Mouse (Mus musculus): ENCODE results near the gene Nkapd1. TPM values are rescaled to one million over a fixed set of nuclear protein-coding genes. Genes with fewer than 3 reads are reported as not detected.

Gene Nkapd1
- polyA plus RNA-seq, 1 experiment from 2014 or later = 32.0 TPM

DNA sequence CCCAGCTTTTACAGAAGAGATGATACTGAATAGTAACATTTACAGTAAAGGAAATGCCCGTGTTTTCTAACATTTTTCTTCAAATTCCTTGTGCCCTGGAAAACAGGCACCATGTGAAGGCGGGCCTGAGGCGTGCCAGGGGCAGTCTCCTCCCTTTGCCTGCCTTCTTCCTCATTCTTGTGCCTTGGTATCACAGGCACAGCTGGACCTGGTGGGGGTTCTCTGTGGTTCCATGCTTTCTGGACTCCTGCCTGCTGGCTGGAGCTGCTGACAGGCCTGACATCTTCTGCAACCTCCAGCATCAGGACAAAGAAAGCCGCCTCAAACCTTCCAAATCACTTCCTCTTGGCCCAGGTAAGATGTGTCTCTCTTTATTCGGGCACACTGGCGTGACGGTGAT lies 52.1 kb downstream of the Nkapd1 start:
- no peak overlapping the region for H3K27ac ChIP-seq
- H3K9ac ChIP-seq (replicated peaks) = no peak overlapping the region
- ATAC-seq (ENCODE audit: insufficient number of reproducible peaks, insufficient read depth, low FRiP score, low TSS enrichment, low read depth) = no peak
- H3K36me3 ChIP-seq = no peaks in the 10 kb centered on the region
- H3K9me3 ChIP-seq = no peaks in the 10 kb centered on the region
- WGBS = 78% methylated on average over 7 of the region's 7 CpGs
- no peaks in the 10 kb centered on the region for H3K27me3 ChIP-seq
- no peak overlapping the region for H3K4me3 ChIP-seq (replicated peaks)
- no peak overlapping the region for H3K4me2 ChIP-seq
- H3K4me1 ChIP-seq (replicated peaks) = no peaks in the 10 kb centered on the region

DNA sequence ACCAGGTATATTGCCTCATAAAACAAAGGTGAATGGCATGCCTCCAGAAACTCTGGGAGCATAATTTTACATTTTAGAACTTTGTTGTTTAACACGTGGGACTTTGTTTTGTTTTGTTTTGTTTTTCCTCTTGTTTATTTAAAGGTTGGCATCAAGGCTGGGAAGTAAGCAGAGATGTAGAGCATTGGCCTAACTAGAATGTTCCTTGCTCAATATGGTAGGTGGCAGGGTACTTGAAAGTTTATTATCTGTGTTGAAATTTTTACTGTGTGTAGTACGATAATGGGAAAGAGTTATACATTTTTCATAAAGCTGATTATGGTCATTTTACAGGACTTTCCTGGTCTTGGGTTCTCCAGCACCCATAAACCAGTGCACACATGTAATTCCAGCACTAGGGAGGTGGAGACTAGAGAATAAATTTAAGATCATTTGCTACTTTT lies 55.3 kb downstream of the Nkapd1 start:
- Histone ChIP-seq H3K9ac (replicated peaks) (no peak overlapping the region), H3K27ac (no peak overlapping the region), H3K27me3 (no peaks in the 10 kb centered on the region), H3K4me3 (replicated peaks) (no peak overlapping the region), H3K4me1 (replicated peaks) (no peaks in the 10 kb centered on the region), H3K36me3 (no peaks in the 10 kb centered on the region), H3K4me2 (no peak overlapping the region), H3K9me3 (no peaks in the 10 kb centered on the region)
- no peak for ATAC-seq (ENCODE audit: insufficient number of reproducible peaks, insufficient read depth, low FRiP score, low TSS enrichment, low read depth)
- 71% methylated on average over 2 of the region's 2 CpGs for WGBS

DNA sequence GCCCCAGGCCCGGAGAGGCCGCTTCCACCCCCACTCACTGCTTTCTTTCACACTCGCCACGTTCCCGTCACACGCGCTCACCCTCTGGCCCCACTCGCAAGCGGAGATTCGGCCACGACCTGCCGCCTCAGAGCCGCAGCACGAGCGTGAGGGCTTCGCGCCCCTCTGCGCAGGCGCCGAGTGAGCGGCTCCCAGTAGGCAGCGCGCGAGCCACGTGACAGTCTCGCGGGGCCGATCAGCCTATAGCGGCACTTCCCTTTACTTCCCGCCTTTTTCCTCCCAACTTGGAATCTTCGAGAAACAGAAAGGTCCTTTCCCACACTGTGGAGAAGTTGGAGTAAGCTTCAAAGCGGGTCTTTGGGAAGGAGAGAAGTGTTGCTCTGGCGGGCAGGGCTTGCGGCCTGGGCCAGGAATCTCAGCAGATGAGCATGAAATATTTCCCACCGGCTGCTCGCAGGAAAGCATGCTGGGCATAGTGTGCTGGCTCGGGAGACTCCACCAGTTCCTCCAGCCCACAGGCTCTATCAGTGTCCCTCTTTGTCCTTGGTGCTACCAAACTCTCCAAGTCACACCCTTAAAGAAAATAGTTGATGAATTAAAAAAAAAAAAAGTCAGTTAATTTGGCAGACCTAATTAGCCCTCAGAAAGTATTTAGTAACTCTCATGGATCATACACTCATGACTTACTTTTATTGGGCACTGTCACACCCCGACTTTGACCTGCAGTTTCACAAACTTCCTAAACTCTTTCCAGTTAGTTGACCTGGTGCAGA lies 55.9 kb downstream of the Nkapd1 start, which contains the start of gene Tex12:
TSS of gene Tex12 (minus strand) at position 181 of the 773 bp plus-strand sequence.
- no peak for ATAC-seq (ENCODE audit: insufficient number of reproducible peaks, insufficient read depth, low FRiP score, low TSS enrichment, low read depth)
- Histone ChIP-seq H3K4me1 (replicated peaks) (no peaks in the 10 kb centered on the region), H3K9me3 (no peaks in the 10 kb centered on the region), H3K9ac (replicated peaks) (no peak within 1 kb of the TSS), H3K27me3 (no peaks in the 10 kb centered on the region), H3K4me3 (replicated peaks) (no peak within 1 kb of the TSS), H3K36me3 (no peaks in the 10 kb centered on the region), H3K4me2 (no peak within 1 kb of the TSS), H3K27ac (no peak within 1 kb of the TSS)
- 84% methylated on average over 38 of the region's 38 CpGs for WGBS

Other genes starting within 250 kb of the Nkapd1 start
- 0.16 TPM in 1 of 2 replicates, not detected in the other for gene Plet1, start 122.9 kb downstream of the Nkapd1 start, polyA plus RNA-seq (2016; fragmentation: Nextera tagmentation; extraction: Ambion mirVana)
- 79.0 and 79.6 TPM in 2 replicates for gene Pts, start 88.7 kb downstream of the Nkapd1 start, polyA plus RNA-seq (2016; fragmentation: Nextera tagmentation; extraction: Ambion mirVana)
- gene Il18, start 62.6 kb downstream of the Nkapd1 start, polyA plus RNA-seq (2016; fragmentation: Nextera tagmentation; extraction: Ambion mirVana) = 0.59 and 2.2 TPM in 2 replicates
- gene Bco2, start 62.3 kb downstream of the Nkapd1 start, polyA plus RNA-seq (2016; fragmentation: Nextera tagmentation; extraction: Ambion mirVana) = 0.26 and 0.63 TPM in 2 replicates
- gene Tex12, start 56.1 kb downstream of the Nkapd1 start, polyA plus RNA-seq (2016; fragmentation: Nextera tagmentation; extraction: Ambion mirVana) = not detected in 2 replicates
- 259 and 268 TPM in 2 replicates for gene Sdhd, start 13.7 kb downstream of the Nkapd1 start, polyA plus RNA-seq (2016; fragmentation: Nextera tagmentation; extraction: Ambion mirVana)
- 323 and 341 TPM in 2 replicates for gene Timm8b, start 13.6 kb downstream of the Nkapd1 start, polyA plus RNA-seq (2016; fragmentation: Nextera tagmentation; extraction: Ambion mirVana)
- 4.0 and 4.6 TPM in 2 replicates for gene Pih1d2, start 143 bp downstream of the Nkapd1 start, polyA plus RNA-seq (2016; fragmentation: Nextera tagmentation; extraction: Ambion mirVana)
- 49.5 and 49.8 TPM in 2 replicates for gene Dlat, start 42.3 kb upstream of the Nkapd1 start, polyA plus RNA-seq (2016; fragmentation: Nextera tagmentation; extraction: Ambion mirVana)
- 29.5 and 30.4 TPM in 2 replicates for gene Dixdc1, start 122.1 kb upstream of the Nkapd1 start, polyA plus RNA-seq (2016; fragmentation: Nextera tagmentation; extraction: Ambion mirVana)
- gene 2310030G06Rik, start 129.1 kb upstream of the Nkapd1 start, polyA plus RNA-seq (2016; fragmentation: Nextera tagmentation; extraction: Ambion mirVana) = 2.2 and 3.5 TPM in 2 replicates
- 28.0 and 31.2 TPM in 2 replicates for gene Cryab, start 133.9 kb upstream of the Nkapd1 start, polyA plus RNA-seq (2016; fragmentation: Nextera tagmentation; extraction: Ambion mirVana)
- gene Hspb2, start 134.9 kb upstream of the Nkapd1 start, polyA plus RNA-seq (2016; fragmentation: Nextera tagmentation; extraction: Ambion mirVana) = 13.3 and 19.2 TPM in 2 replicates
- gene Fdxacb1, start 150.8 kb upstream of the Nkapd1 start, polyA plus RNA-seq (2016; fragmentation: Nextera tagmentation; extraction: Ambion mirVana) = 10.9 and 11.3 TPM in 2 replicates
- 39.0 and 41.9 TPM in 2 replicates for gene Alg9, start 157.6 kb upstream of the Nkapd1 start, polyA plus RNA-seq (2016; fragmentation: Nextera tagmentation; extraction: Ambion mirVana)
- gene 1110032A03Rik, start 158.1 kb upstream of the Nkapd1 start, polyA plus RNA-seq (2016; fragmentation: Nextera tagmentation; extraction: Ambion mirVana) = 24.8 and 33.2 TPM in 2 replicates
- gene Ppp2r1b, start 227.8 kb upstream of the Nkapd1 start, polyA plus RNA-seq (2016; fragmentation: Nextera tagmentation; extraction: Ambion mirVana) = 102 and 106 TPM in 2 replicates

Measured in limb, embryonic 12.5 days (tissue).